Mouse (Mus musculus) cortical plate, adult 2 months (tissue): ENCODE data around the gene Jag2. TPM values are rescaled to one million over a fixed set of nuclear protein-coding genes. Genes with fewer than 3 reads are reported as not detected.
A peak's percentile ranks its signal among the peaks of the same experiment; 100 is the strongest.

Experiments used
- H3K27ac ChIP-seq: fragments of 200-500 bp; 2 replicates; pipeline ENCODE4 v1.5.1; 2012; ENCODE audit warnings: low read length, control low read depth, inconsistent platforms; ENCODE audit not compliant: insufficient read depth
- H3K4me1 ChIP-seq: fragments of 200-500 bp; 2 replicates; pipeline ENCODE4 v1.6.1; 2011; ENCODE audit warnings: low read length; ENCODE audit not compliant: control insufficient read depth, insufficient read depth
- H3K4me3 ChIP-seq: fragments of 200-500 bp; 2 replicates; pipeline ENCODE4 v1.5.1; 2011; ENCODE audit warnings: mild to moderate bottlenecking, low read length, control low read depth; ENCODE audit not compliant: insufficient read depth
- CTCF ChIP-seq: fragments of 200-500 bp; IDR thresholded peaks from 2 replicates; pipeline ENCODE4 v1.5.1; 2011; ENCODE audit warnings: mild to moderate bottlenecking, control low read depth, low read length; ENCODE audit not compliant: insufficient read depth; ENCODE audit errors: extremely low read depth
- POLR2A ChIP-seq: fragments of 200-500 bp; IDR thresholded peaks from 2 replicates; pipeline ENCODE4 v1.6.1; 2011; ENCODE audit warnings: mild to moderate bottlenecking, low read length, control low read depth; ENCODE audit not compliant: insufficient read depth; ENCODE audit errors: extremely low read depth
- polyA plus RNA-seq: library from polyadenylated mRNA; depleted of rRNA; stranded (reverse); fragments of >200 nt; gene quantifications from 2 replicates; pipeline ENCODE4 v1.2.3, GENCODE M21; 2012; rRNA removed

Jag2 gene
- 42.1 and 51.5 TPM in 2 replicates for polyA plus RNA-seq

- Histone ChIP-seq H3K27ac (peak within 1 kb of the TSS; percentile 90), H3K4me3 (peak within 1 kb of the TSS; percentile 60), H3K4me1 (peaks cover 2% of the 10 kb centered on the region; the same call in 1 of the 2 replicates)
- TF ChIP-seq POLR2A (peak; percentile 45; the same call in 1 of the 2 replicates), CTCF (peak; percentile 43; the same call in 1 of the 2 replicates)
Observed at GRCm38 (mm10) chr12:112929562-112930352, at the start of gene Jag2. TSS of gene Jag2 (minus strand) at chr12:112929776.

GRCm38 (mm10) chr12:112977156-112977555 lies 47.6 kb upstream of the Jag2 start:
- peak overlapping the region; percentile 57 for H3K4me3 ChIP-seq
- no peak for TF ChIP-seq CTCF
- TF ChIP-seq POLR2A = no peak

DNA sequence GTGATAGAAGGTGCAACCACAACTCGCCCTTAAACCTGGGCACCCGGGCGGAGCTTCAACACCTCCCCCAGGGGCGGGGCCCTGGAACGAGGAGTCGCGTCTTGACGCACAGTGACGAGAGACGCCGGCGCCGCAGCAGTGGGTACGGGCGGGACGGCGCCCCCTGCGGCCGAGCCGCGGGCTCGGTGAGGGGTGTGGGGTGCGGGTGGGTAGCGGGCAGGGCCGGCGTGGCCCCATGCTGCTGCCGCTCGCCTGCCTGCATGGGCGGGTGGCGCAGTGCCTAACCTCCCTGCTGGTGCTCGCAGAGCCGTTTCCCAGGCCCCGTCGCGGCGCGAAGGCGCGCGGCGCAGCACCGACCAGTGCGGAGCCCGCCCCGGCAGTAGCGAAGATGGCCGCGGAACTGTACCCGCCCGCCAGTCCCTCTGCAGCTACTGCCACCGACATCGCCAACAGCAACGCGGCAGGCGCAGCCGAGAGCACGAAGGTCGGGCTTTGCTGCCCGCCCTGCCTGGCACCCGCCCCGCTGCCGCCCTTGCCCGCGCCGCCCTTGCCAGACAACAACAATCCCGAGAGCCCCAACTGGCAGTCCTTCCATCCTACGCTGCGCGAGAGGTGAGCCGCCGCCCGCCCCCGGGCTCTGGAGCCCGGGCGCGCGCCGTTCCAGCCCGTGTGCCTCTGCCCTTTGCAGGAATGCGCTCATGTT lies 46.9 kb upstream of the Jag2 start, which contains the start of gene Btbd6:
TSS of gene Btbd6 (plus strand) at position 112 of the 703 bp plus-strand sequence.
- H3K4me3 ChIP-seq = peak within 1 kb of the TSS; percentile 57
- no peak for TF ChIP-seq CTCF
- peak; percentile 74 for TF ChIP-seq POLR2A
- no peaks in the 10 kb centered on the region; the same call in 1 of the 2 replicates for H3K4me1 ChIP-seq
- peak within 1 kb of the TSS; percentile 99 for H3K27ac ChIP-seq

More at GRCm38 (mm10) chr12:112977156-112977555, 47.6 kb upstream of the Jag2 start:
- Histone ChIP-seq H3K27ac (peak overlapping the region; percentile 99), H3K4me1 (no peaks in the 10 kb centered on the region; the same call in 1 of the 2 replicates)

- TF ChIP-seq POLR2A (no peak), CTCF (no peak)
- H3K4me3 ChIP-seq = no peak overlapping the region
- no peak overlapping the region for H3K27ac ChIP-seq
- no peaks in the 10 kb centered on the region; the same call in 1 of the 2 replicates for H3K4me1 ChIP-seq
Observed at GRCm38 (mm10) chr12:112974736-112975135, 45.2 kb upstream of the Jag2 start.

- TF ChIP-seq POLR2A (no peak), CTCF (no peak)
- Histone ChIP-seq H3K4me1 (no peaks in the 10 kb centered on the region), H3K27ac (no peak overlapping the region), H3K4me3 (no peak overlapping the region)
Observed at GRCm38 (mm10) chr12:112969616-112970015, 40.0 kb upstream of the Jag2 start.

DNA sequence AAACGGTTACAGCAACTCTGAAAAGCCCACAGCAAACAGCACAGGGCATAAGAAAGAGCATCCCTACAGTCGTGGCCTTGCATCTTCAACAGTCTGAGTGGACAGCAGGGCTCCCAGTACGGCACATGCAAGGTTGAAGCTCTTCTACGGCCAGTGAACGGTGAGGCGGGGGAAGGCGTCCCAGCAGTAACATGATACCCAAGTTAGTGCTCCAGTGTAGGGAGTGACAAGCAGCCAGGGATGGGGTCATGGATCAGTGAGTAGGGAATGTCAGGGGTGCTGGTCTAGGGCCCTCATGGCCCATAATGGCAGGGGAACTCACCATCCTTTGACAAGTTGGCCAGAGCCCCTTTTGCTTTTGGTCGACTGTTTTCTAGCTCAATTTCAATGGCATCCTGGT lies 39.4 kb upstream of the Jag2 start:
- Histone ChIP-seq H3K27ac (no peak overlapping the region), H3K4me3 (no peak overlapping the region), H3K4me1 (no peaks in the 10 kb centered on the region)
- TF ChIP-seq POLR2A (no peak), CTCF (no peak)

- no peaks in the 10 kb centered on the region for H3K4me1 ChIP-seq
- TF ChIP-seq CTCF (no peak), POLR2A (no peak)
- no peak overlapping the region for H3K4me3 ChIP-seq
- H3K27ac ChIP-seq = no peak overlapping the region
Observed at GRCm38 (mm10) chr12:112965783-112966182, 36.2 kb upstream of the Jag2 start.

DNA sequence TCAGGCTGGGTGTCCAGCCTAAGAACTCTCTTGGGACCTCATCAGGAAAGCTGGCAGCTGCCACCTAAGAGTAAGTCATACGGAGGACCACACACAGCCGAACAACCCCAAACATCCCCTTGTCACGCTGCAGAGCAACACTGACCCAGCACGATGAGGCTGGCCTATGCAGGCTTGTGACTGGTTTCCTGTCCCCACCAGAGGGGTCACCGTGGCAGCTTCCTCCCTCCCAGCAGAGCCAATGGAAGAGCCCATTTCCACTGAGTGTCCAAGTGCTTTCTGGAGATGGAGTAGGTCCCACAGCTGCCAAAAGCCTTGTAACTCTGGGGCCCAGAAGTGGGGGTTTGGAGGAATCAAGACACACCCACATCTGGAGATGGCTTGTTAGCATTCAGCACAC lies 32.3 kb upstream of the Jag2 start:
- H3K27ac ChIP-seq = no peak overlapping the region
- TF ChIP-seq CTCF = no peak
- TF ChIP-seq POLR2A = no peak
- H3K4me1 ChIP-seq = no peaks in the 10 kb centered on the region
- H3K4me3 ChIP-seq = no peak overlapping the region

GRCm38 (mm10) chr12:112961428-112961827 lies 31.9 kb upstream of the Jag2 start:
- Histone ChIP-seq H3K27ac (no peak overlapping the region), H3K4me1 (no peaks in the 10 kb centered on the region), H3K4me3 (no peak overlapping the region)
- no peak for TF ChIP-seq CTCF
- no peak for TF ChIP-seq POLR2A

DNA sequence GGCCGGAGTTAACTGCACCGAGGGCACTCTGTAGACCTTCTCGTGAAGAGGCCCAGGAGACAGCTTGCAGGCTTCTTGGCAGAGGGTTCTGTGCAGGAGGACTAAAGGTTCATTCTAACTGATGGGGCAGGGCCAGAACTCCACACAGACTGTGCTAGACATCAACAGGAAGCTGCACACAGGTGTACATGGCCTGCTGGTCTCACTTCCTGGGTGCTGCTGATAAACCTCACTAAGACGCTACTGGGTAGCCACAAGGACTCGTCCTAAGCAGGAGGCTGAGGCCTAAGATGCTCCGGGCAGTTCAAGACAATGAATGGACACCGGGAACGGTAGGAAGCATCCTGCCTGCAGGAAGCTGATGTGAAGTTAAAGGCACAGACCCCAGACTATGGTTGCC lies 29.8 kb upstream of the Jag2 start:
- H3K27ac ChIP-seq = no peak overlapping the region
- no peaks in the 10 kb centered on the region for H3K4me1 ChIP-seq
- no peak for TF ChIP-seq POLR2A
- TF ChIP-seq CTCF = no peak
- no peak overlapping the region for H3K4me3 ChIP-seq

DNA sequence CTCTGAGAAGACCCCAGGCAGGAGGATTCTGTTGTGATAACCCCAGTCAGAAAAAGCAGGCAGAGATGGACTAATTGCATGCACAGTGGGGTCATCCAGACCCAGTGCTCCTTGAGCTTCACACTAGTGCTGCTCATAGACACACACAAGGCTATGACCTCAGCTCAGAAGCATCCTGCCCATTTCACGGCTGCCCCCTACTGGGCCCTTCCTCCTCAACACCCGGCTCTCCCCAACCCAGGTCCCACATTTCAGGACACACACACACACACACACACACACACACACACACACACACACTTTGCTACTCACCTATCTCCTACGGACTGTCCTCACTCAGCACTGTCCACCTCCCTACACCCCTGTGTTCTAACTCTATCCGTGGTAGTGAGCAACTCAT lies 28.7 kb upstream of the Jag2 start:
- no peak overlapping the region for H3K4me3 ChIP-seq
- TF ChIP-seq CTCF = peak; percentile 41
- TF ChIP-seq POLR2A = no peak
- no peak overlapping the region for H3K27ac ChIP-seq
- H3K4me1 ChIP-seq = no peaks in the 10 kb centered on the region
